In the genomic region with DNA sequence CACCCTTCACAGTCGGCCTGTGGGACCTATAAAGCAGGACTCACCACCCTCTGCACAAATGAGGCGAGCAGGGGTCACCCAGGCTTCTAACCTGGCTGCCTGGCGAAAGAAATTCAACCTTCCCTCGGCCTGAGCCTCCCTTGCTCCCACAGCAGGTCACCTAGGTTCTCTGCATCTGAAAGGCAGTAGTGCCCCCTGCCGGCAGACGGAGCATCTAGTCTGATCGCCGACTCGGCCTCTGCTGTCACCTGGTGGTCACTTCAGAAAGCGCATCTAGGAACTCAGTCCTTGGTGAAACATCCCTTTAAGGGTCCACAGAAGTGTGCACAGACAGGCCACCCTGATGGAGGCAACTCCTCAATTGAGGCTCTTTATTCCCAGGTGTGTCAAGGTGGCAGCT, we compare ENCODE assay signal across 1 mouse cellular context.
TF ChIP-seq lines count a peak whose summit lies in the region.

No protein-coding gene starts in this region.

TF ChIP-seq in C2C12, 6 proteins besides CTCF, POLR2A, EP300 and RAD21:
- TF ChIP-seq USF1 (IDR thresholded peaks at IDR 0.05; ENCODE audit: low read depth) (no peak), MAX (IDR thresholded peaks at IDR 0.05) (peak; percentile 32)
